Mouse (Mus musculus): Measurements from ENCODE around the gene Plaur. TPM values are rescaled to one million over a fixed set of nuclear protein-coding genes. Genes with fewer than 3 reads are reported as not detected.

Gene Plaur
- polyA plus RNA-seq, 1 experiment from 2014 or later: 2.1 TPM

DNA sequence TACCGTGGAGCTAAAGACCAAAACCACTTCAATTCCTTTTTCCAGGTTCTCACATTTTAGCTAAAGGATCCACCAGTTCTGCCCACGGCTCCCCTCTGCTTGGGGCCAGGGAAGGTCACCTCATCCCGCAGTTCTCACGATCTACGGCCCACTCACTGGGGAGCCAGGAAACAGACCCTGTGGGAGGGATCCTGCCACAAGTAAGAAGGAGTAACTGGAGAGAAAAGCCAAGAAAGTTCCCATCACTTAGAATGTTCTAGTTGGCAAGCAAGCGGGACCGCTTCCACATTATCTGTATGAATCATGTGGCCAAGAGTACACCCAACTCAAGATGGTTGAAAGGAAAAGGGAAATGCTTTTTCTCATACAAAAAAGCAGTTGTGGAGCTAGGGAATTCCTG, 14.6 kb downstream of the Plaur start:
- no peaks in the 10 kb centered on the region; the same call in 1 of the 2 replicates for H3K9me3 ChIP-seq (ENCODE audit: control insufficient read depth, low read length)
- H3K9ac ChIP-seq (ENCODE audit: low read length): no peak overlapping the region
- H3K4me1 ChIP-seq (ENCODE audit: control insufficient read depth, insufficient read depth, low read length): no peaks in the 10 kb centered on the region
- H3K36me3 ChIP-seq (ENCODE audit: control insufficient read depth, insufficient read depth, low read length): no peaks in the 10 kb centered on the region
- H3K4me3 ChIP-seq (ENCODE audit: low read depth, low read length): no peak overlapping the region
- DNase-seq (ENCODE audit: low spot score) (no peak), ATAC-seq (ENCODE audit: insufficient number of reproducible peaks, low FRiP score, low TSS enrichment, low read depth) (no peak)
- H3K4me2 ChIP-seq (ENCODE audit: low read depth, severe bottlenecking): no peak overlapping the region
- H3K27ac ChIP-seq (replicated peaks; ENCODE audit: low read depth, low read length): no peak overlapping the region
- 84% methylated on average over 7 of the region's 7 CpGs for WGBS
- H3K27me3 ChIP-seq (ENCODE audit: control insufficient read depth, insufficient read depth, low read length): no peaks in the 10 kb centered on the region

DNA sequence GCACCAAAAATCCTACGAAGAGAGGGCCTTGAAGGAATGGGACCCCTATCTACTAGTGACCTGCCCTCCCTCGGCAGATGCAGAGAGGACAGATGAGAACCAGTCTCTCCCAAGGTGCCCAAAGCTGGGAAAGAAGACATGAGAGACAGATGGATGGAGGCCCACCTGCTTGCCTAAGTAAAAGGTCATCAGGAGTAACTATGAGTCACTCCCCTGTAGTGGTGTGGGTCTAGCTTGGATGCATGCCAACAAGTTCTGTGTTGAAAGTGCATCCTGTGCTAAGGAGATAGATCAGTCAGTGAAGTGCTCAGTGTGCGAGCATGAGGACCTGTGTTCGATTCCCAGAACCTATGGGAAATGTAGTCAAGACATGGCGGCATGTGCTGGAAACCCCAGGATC, 16.6 kb downstream of the Plaur start:
- 86% methylated on average over 5 of the region's 5 CpGs for WGBS
- Histone ChIP-seq H3K27ac (replicated peaks; ENCODE audit: low read depth, low read length) (no peak overlapping the region), H3K9me3 (ENCODE audit: control insufficient read depth, low read length) (no peaks in the 10 kb centered on the region; the same call in 1 of the 2 replicates), H3K4me2 (ENCODE audit: low read depth, severe bottlenecking) (no peak overlapping the region), H3K4me1 (ENCODE audit: control insufficient read depth, insufficient read depth, low read length) (peaks cover 5% of the 10 kb centered on the region), H3K4me3 (ENCODE audit: low read depth, low read length) (no peak overlapping the region), H3K36me3 (ENCODE audit: control insufficient read depth, insufficient read depth, low read length) (no peaks in the 10 kb centered on the region), H3K27me3 (ENCODE audit: control insufficient read depth, insufficient read depth, low read length) (peaks cover 5% of the 10 kb centered on the region; the same call in 1 of the 2 replicates), H3K9ac (ENCODE audit: low read length) (no peak overlapping the region)
- ATAC-seq (ENCODE audit: insufficient number of reproducible peaks, low FRiP score, low TSS enrichment, low read depth) (no peak), DNase-seq (ENCODE audit: low spot score) (no peak)

DNA sequence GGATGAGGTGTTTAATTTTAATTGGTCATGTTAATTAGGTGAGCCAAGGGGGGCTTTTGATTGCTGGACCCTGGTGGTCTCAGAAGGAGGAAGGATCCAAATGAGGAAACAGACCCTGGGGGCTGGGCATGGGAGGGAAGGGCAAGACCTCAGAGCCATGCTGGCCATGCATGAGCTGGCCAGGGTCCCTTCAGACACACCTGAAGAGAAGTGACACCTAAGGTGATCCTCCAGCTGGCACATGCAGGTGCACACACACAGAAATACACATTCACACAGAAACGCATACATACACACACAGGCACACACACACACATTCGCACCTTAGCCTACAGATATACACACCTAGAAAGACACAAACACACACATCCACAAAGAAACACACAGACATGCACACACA, 17.4 kb downstream of the Plaur start:
- H3K36me3 ChIP-seq (ENCODE audit: control insufficient read depth, insufficient read depth, low read length): no peaks in the 10 kb centered on the region
- H3K9me3 ChIP-seq (ENCODE audit: control insufficient read depth, low read length): no peaks in the 10 kb centered on the region; the same call in 1 of the 2 replicates
- peaks cover 5% of the 10 kb centered on the region for H3K4me1 ChIP-seq (ENCODE audit: control insufficient read depth, insufficient read depth, low read length)
- no peak overlapping the region for H3K4me3 ChIP-seq (ENCODE audit: low read depth, low read length)
- WGBS: 96% methylated on average over 2 of the region's 2 CpGs
- DNase-seq (ENCODE audit: low spot score): no peak
- H3K27ac ChIP-seq (replicated peaks; ENCODE audit: low read depth, low read length): no peak overlapping the region
- H3K4me2 ChIP-seq (ENCODE audit: low read depth, severe bottlenecking): no peak overlapping the region
- no peak for ATAC-seq (ENCODE audit: insufficient number of reproducible peaks, low FRiP score, low TSS enrichment, low read depth)
- H3K27me3 ChIP-seq (ENCODE audit: control insufficient read depth, insufficient read depth, low read length): peaks cover 5% of the 10 kb centered on the region; the same call in 1 of the 2 replicates
- no peak overlapping the region for H3K9ac ChIP-seq (ENCODE audit: low read length)

DNA sequence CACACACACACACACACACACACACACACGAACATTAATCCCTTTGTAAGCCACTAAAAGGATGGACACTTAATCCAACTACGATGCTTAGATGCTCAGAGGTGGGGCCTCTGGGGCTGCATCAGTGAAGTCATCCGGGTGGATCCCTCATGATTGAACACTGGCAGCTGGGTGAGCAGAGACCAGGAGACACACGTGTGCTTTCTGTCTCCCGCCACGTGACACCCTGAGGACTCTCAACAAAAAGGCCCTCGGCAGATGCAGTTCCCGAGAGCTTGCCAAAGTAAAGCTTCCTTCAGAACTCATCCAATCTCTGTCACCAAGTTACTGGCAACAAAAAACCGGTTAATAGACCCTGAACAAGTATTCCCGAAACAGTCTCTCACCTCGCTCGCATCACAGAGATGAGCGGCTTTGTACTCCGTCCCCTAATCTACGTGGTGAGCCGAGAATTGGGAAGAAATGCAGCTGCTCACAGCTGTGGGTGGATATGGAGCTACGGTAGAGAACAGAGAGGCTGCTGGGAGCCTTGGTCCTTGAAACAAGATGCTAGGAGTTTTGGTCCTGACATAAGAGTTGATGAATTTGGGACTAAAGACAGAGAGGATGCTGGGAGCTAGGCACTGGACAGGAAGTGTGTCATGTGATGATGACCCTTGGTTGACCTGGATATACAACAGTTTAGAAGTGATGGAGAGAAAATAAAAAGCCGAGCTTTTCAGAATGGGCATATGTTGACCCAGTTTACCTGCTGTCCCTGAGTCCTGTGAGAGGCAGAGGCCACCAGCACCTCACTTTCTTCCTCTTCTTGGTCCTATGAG, 18.0 kb downstream of the Plaur start:
- Histone ChIP-seq H3K36me3 (ENCODE audit: control insufficient read depth, insufficient read depth, low read length) (no peaks in the 10 kb centered on the region), H3K4me1 (ENCODE audit: control insufficient read depth, insufficient read depth, low read length) (peaks cover 5% of the 10 kb centered on the region), H3K9me3 (ENCODE audit: control insufficient read depth, low read length) (no peaks in the 10 kb centered on the region; the same call in 1 of the 2 replicates), H3K27ac (replicated peaks; ENCODE audit: low read depth, low read length) (no peak overlapping the region), H3K9ac (ENCODE audit: low read length) (no peak overlapping the region), H3K27me3 (ENCODE audit: control insufficient read depth, insufficient read depth, low read length) (peaks cover 5% of the 10 kb centered on the region; the same call in 1 of the 2 replicates), H3K4me3 (ENCODE audit: low read depth, low read length) (no peak overlapping the region), H3K4me2 (ENCODE audit: low read depth, severe bottlenecking) (no peak overlapping the region)
- ATAC-seq (ENCODE audit: insufficient number of reproducible peaks, low FRiP score, low TSS enrichment, low read depth) (no peak), DNase-seq (ENCODE audit: low spot score) (no peak)
- 67% methylated on average over 18 of the region's 18 CpGs for WGBS

DNA sequence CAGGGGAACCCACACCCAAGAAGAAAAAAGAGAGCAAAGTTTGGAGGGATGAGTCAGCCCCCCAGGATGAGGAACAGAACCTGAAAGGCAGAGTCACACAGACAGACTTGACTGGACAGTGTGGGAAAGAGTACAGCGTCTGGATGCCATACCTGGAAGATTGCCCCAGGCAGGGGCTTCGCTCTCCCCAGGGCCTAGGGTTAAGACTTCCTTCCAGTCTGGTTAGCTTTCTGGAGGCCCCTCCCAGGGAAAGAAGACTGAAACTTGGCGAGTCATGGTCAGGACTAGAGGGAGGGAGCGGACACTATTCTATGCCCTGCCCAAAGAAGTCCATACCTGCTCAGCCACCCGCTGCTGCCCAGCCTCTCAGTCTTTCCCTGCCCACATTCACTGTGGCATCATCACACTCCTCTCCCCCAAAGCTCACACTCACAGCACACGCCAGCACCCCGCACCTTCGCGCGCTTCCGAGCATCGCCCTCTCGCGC, 18.7 kb downstream of the Plaur start:
- ATAC-seq (ENCODE audit: insufficient number of reproducible peaks, low FRiP score, low TSS enrichment, low read depth) (no peak), DNase-seq (ENCODE audit: low spot score) (peak; percentile 30)
- 12% methylated on average over 14 of the region's 14 CpGs for WGBS
- no peaks in the 10 kb centered on the region for H3K36me3 ChIP-seq (ENCODE audit: control insufficient read depth, insufficient read depth, low read length)
- peak overlapping the region; percentile 67; the same call in 1 of the 2 replicates for H3K9ac ChIP-seq (ENCODE audit: low read length)
- H3K4me2 ChIP-seq (ENCODE audit: low read depth, severe bottlenecking): peak overlapping the region; percentile 91
- no peaks in the 10 kb centered on the region; the same call in 1 of the 2 replicates for H3K9me3 ChIP-seq (ENCODE audit: control insufficient read depth, low read length)
- H3K27ac ChIP-seq (replicated peaks; ENCODE audit: low read depth, low read length): no peak overlapping the region
- peaks cover 5% of the 10 kb centered on the region; the same call in 1 of the 2 replicates for H3K27me3 ChIP-seq (ENCODE audit: control insufficient read depth, insufficient read depth, low read length)
- peaks cover 5% of the 10 kb centered on the region for H3K4me1 ChIP-seq (ENCODE audit: control insufficient read depth, insufficient read depth, low read length)
- H3K4me3 ChIP-seq (ENCODE audit: low read depth, low read length): peak overlapping the region; percentile 65

DNA sequence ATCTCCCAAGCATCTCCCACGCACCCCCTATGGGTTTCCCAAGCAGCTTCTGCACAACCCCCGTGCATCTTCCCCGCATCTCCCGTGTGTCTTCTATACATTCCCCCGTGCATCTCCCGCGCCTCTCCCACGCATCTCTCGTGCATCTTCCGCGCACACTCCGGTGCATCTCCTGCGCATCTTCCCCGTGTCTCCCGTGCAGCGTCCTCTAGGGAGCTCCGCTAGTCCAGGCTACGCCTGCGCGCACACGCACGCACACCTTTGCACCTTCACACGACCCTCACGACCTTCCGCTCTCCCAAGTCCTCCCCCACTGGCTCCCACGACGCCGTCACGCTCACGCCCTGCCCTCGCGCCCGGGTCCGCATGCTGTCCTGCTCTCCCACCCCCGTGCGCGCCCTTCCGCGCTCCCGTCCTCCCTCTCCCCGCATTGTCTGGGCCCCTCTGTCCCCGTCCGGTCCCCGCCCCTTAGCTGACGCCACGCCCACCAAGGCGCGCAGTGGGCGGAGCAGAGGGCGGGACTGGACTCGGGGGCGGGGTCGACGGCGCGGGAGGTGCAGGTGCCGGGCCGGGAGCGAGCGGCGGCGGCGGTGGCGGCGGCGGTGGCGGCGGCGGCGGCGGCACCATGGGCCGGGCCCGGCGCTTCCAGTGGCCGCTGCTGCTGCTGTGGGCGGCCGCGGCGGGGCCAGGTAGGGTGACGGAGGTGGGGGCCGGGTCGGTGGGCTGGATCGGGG, 19.4 kb downstream of the Plaur start, which contains the start of gene Cadm4:
Gene Cadm4, plus strand, starts transcription at position 550 of the 734 bp plus-strand sequence.
- Histone ChIP-seq H3K36me3 (ENCODE audit: control insufficient read depth, insufficient read depth, low read length) (no peaks in the 10 kb centered on the region), H3K27ac (replicated peaks; ENCODE audit: low read depth, low read length) (no peak within 1 kb of the TSS), H3K27me3 (ENCODE audit: control insufficient read depth, insufficient read depth, low read length) (peaks cover 5% of the 10 kb centered on the region; the same call in 1 of the 2 replicates), H3K9ac (ENCODE audit: low read length) (peak within 1 kb of the TSS; percentile 67), H3K4me1 (ENCODE audit: control insufficient read depth, insufficient read depth, low read length) (peaks cover 5% of the 10 kb centered on the region), H3K4me3 (ENCODE audit: low read depth, low read length) (peak within 1 kb of the TSS; percentile 65), H3K4me2 (ENCODE audit: low read depth, severe bottlenecking) (peak within 1 kb of the TSS; percentile 91), H3K9me3 (ENCODE audit: control insufficient read depth, low read length) (no peaks in the 10 kb centered on the region; the same call in 1 of the 2 replicates)
- ATAC-seq (ENCODE audit: insufficient number of reproducible peaks, low FRiP score, low TSS enrichment, low read depth) (peak; percentile 70), DNase-seq (ENCODE audit: low spot score) (peak; percentile 94)
- under 1% methylated on average over 52 of the region's 83 CpGs for WGBS

DNA sequence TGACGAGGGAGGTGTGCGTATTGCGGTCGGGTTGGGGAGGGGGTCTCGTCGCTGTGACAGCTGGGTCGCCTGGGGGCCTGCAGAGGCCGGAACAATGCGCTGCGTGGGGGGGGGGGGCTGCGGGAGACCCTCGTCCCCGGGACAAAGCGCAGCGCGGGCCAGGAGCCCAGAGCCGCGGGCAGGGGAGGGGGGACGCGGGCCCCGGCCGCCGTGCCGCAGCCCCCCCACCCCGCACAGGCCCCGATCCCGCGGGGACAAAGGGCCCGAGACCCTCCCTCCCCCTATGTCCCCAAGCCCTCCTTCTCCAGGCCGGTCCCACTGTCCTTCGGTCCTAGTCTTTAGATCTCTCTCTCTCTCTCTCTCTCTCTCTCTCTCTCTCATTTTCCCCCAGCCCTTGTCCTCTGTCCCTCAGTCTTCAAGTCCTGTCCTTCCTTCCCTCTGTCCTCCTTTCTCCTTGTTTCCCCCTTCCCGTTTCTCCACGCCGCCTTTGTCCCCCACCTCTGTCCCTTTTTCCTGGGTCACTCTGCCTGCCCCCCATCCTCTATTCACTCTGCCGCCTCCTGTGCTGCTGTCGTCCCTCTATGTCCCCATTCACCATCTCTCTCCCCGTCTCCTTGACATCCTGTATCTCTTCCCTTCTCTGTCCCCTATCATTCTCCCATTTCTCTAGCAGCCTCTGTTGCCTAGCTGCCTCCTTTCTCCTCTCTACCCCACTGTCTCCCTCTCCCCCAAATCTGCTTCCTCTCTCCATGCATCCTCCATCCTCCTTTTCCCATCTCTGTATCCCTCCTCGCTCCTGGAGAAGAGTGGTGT, 20.1 kb downstream of the Plaur start:
- peaks cover 5% of the 10 kb centered on the region for H3K4me1 ChIP-seq (ENCODE audit: control insufficient read depth, insufficient read depth, low read length)
- no peaks in the 10 kb centered on the region; the same call in 1 of the 2 replicates for H3K9me3 ChIP-seq (ENCODE audit: control insufficient read depth, low read length)
- WGBS: 3% methylated on average over 15 of the region's 38 CpGs
- H3K4me3 ChIP-seq (ENCODE audit: low read depth, low read length): peak overlapping the region; percentile 65
- peak overlapping the region; percentile 67 for H3K9ac ChIP-seq (ENCODE audit: low read length)
- no peak overlapping the region for H3K27ac ChIP-seq (replicated peaks; ENCODE audit: low read depth, low read length)
- DNase-seq (ENCODE audit: low spot score): no peak
- peak overlapping the region; percentile 91 for H3K4me2 ChIP-seq (ENCODE audit: low read depth, severe bottlenecking)
- ATAC-seq (ENCODE audit: insufficient number of reproducible peaks, low FRiP score, low TSS enrichment, low read depth): 0 out of 2 replicates have a peak, but pooled peaks have one; percentile 20
- peaks cover 5% of the 10 kb centered on the region; the same call in 1 of the 2 replicates for H3K27me3 ChIP-seq (ENCODE audit: control insufficient read depth, insufficient read depth, low read length)
- H3K36me3 ChIP-seq (ENCODE audit: control insufficient read depth, insufficient read depth, low read length): no peaks in the 10 kb centered on the region
